Mouse (Mus musculus) liver, embryonic 14.5 days (tissue): ENCODE data around the gene Fabp6.

ENCODE experiments used
- CTCF ChIP-seq: IDR thresholded peaks from 2 replicates; pipeline ENCODE4 v1.5.1; 2016; ENCODE audit warnings: antibody characterized with exemption, low read depth, control low read depth
- EP300 ChIP-seq: IDR thresholded peaks from 2 replicates; pipeline ENCODE4 v1.6.1; 2016; ENCODE audit warnings: antibody characterized with exemption, low read depth

DNA sequence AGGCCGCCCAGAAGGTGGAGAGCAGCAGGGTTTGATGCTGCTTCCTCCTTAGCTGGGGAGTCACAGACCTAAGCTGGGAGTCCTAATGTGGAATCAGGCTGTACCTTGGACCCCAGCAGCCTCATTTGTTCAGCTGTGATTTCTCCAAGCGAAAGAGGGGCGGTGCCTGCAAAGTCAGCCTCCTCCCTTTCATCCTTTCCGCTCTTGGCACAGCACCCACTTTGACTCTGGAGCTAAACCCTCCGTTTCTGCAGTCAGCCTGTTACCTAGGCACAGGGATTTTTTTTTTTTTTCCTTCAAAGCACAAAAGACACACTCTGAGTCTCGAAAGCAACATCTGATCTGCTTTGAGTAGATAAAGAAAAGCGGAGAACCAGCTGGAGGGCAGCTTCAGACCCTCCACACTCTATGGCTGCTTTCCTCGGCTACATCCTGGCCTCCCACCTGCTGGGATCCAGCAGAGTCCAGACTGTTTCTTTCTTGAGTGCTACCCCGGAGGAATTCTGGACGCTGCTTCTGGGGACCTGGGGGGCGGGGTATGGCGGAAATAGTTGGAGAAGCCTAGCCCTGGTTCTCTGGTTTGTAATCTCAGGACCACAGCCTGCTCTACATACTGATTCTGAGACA is 25.1 kb upstream of the Fabp6 start:
- TF ChIP-seq CTCF (no peak), EP300 (no peak)
